Comparison of ENCODE assay signal across 10 mouse cellular contexts in the genomic region with DNA sequence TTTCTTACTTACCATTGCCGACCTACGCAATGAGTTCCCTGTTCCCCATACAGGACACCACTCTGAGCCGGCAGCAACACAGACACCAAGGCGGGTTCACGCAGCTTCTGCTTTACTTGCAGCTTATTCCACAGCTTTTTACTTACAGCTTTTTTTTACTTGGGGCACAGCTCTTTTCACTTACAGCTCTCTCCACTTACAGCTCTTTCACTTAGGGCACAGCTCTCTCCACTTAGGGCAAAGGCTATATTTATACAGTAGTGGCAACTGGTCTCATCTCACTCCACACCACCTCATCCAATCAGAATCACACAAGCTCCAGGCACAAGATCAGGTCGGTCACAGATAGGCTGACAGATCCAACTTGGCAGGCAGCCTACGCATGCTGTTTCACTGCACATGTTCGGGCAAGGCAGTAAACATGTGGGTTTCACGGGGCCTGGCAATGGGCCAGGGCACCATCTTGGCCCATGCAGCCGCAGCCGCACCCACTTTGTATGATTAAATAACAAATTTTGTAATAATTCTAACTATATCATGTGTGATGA.
DNase-seq lines count a peak whose midpoint lies in the region; ATAC-seq and TF ChIP-seq lines count a peak whose summit lies in the region.
"Had no signal": no experiment of that assay in that cellular context is flagged by ENCODE, and none has a peak within 500 bp of the region (broad histone marks: within the 10 kb centered on the region; RNA-seq: fewer than 3 reads in every experiment).

No protein-coding gene starts in this region.

- H3K79me2 ChIP-seq in MEL (ENCODE audit: control insufficient read depth, insufficient read depth, low read length, poor library complexity), result peaks cover 5% of the 10 kb centered on the region

- H3K4me1 ChIP-seq in MEL (ENCODE audit: control insufficient read depth in 1 of 2, insufficient read depth in 2 of 2, low read length in 2 of 2), result peaks cover 11 to 18% of the 10 kb centered on the region in 2 experiments

- no peaks in the 10 kb centered on the region for H3K27me3 ChIP-seq in MEL (ENCODE audit: control insufficient read depth in 1 of 2, insufficient read depth in 2 of 2, low read length in 2 of 2)

- H3K9me3 ChIP-seq in MEL (replicated peaks; ENCODE audit: insufficient read depth, low read length), result no peaks in the 10 kb centered on the region

- peak overlapping the region; percentile 75 for H3K9ac ChIP-seq in MEL (ENCODE audit: control insufficient read depth, low read depth, low read length, poor library complexity, severe bottlenecking)
- H3K9ac ChIP-seq: hindbrain, embryonic 14.5 days had no signal

- H3K4me3 ChIP-seq in layer of hippocampus, adult 2 months, result no peak overlapping the region
- H3K4me3 ChIP-seq in MEL (ENCODE audit: control insufficient read depth in 1 of 2, insufficient read depth in 1 of 2, low read depth in 2 of 2, low read length in 2 of 2), result peak overlapping the region; percentile 75 to 79

- peaks cover 0 to 32% of the 10 kb centered on the region in 2 experiments; a peak in 2 of 4 replicates for H3K36me3 ChIP-seq in MEL (ENCODE audit: control insufficient read depth in 1 of 2, insufficient read depth in 2 of 2, low read length in 2 of 2)

- no peak overlapping the region for H3K27ac ChIP-seq in layer of hippocampus, adult 2 months
- peak overlapping the region; percentile 87 for H3K27ac ChIP-seq in MEL (ENCODE audit: control insufficient read depth, low read depth, low read length)
- H3K27ac ChIP-seq: hindbrain, embryonic 14.5 days; macrophage had no signal

- TF ChIP-seq EP300 in MEL (IDR thresholded peaks at IDR 0.05; ENCODE audit: low read depth in 1 of 2, low read length in 2 of 2), result peak in 1 of 2 experiments; percentile 55; a peak in 2 of 4 replicates

- TF ChIP-seq RAD21 in MEL (IDR thresholded peaks at IDR 0.05; ENCODE audit: low read depth, low read length), result no peak

- ATAC-seq in activated CD4-positive, CD25-positive, alpha-beta regulatory T cell, adult 4 months, result no peak

- DNase-seq in layer of hippocampus, adult 11-12 months (ENCODE audit: low spot score), result peak; percentile 51
- no peak for DNase-seq in layer of hippocampus, adult 2 months (ENCODE audit: low spot score in 2 of 2)
- peak; percentile 58 for DNase-seq in CD4-positive helper T cell, adult 2 months (ENCODE audit: low read depth, low spot score)
- peak; percentile 92 for DNase-seq in MEL (ENCODE audit: low read depth, low spot score)
- peak; percentile 17 to 26 for DNase-seq in layer of hippocampus, postnatal 14 days (ENCODE audit: low spot score in 2 of 2)
- DNase-seq in kidney, adult 18-20 months, result no peak
- DNase-seq: spleen, adult 18-20 months had no signal

- TF ChIP-seq POLR2A in MEL (IDR thresholded peaks at IDR 0.05; ENCODE audit: control insufficient read depth in 1 of 2, insufficient read depth in 1 of 2, low read depth in 1 of 2, low read length in 2 of 2, poor library complexity in 1 of 2), result peak; percentile 59 to 86; a peak in 3 of 4 replicates

- TF ChIP-seq CTCF in layer of hippocampus, adult 2 months (conservative IDR thresholded peaks at IDR 0.05), result no peak
- TF ChIP-seq CTCF in MEL (IDR thresholded peaks at IDR 0.05 in 2 of 3, conservative IDR thresholded peaks at IDR 0.05 in 1 of 3; ENCODE audit: control insufficient read depth in 1 of 3, insufficient read depth in 1 of 3, low read depth in 2 of 3, low read length in 3 of 3, poor library complexity in 1 of 3, severe bottlenecking in 1 of 3), result no peak

TF ChIP-seq in MEL, 35 proteins besides CTCF, POLR2A, EP300 and RAD21:
- TF ChIP-seq POLR2AphosphoS2 (IDR thresholded peaks at IDR 0.05; ENCODE audit: low read length), result peak; percentile 71; the same call in 1 of the 2 replicates
- 0 out of 2 replicates have a peak, but pooled peaks have one; percentile 20 for TF ChIP-seq CHD1 (IDR thresholded peaks at IDR 0.05; ENCODE audit: low read depth, low read length)
- TF ChIP-seq TAL1 (IDR thresholded peaks at IDR 0.05; ENCODE audit: low read length), result no peak
- peak; percentile 96 for TF ChIP-seq ZMIZ1 (IDR thresholded peaks at IDR 0.05; ENCODE audit: low read depth, low read length)
- no peak for TF ChIP-seq RCOR1 (IDR thresholded peaks at IDR 0.05; ENCODE audit: low read depth, low read length)
- TF ChIP-seq TCF12 (IDR thresholded peaks at IDR 0.05; ENCODE audit: low read depth, low read length), result peak; percentile 41; the same call in 1 of the 2 replicates
- no peak for TF ChIP-seq POLR2AphosphoS5 (IDR thresholded peaks at IDR 0.05; ENCODE audit: borderline replicate concordance, low read depth, low read length)
- TF ChIP-seq MAFK (IDR thresholded peaks at IDR 0.05; ENCODE audit: borderline replicate concordance, low read depth, low read length), result no peak
- TF ChIP-seq USF1 (IDR thresholded peaks at IDR 0.05; ENCODE audit: low read depth, low read length), result peak; percentile 42; the same call in 1 of the 2 replicates
- no peak for TF ChIP-seq MAZ (IDR thresholded peaks at IDR 0.05; ENCODE audit: low read depth, low read length)
- TF ChIP-seq MYB (IDR thresholded peaks at IDR 0.05; ENCODE audit: low read depth, low read length), result no peak
- TF ChIP-seq BHLHE40 (IDR thresholded peaks at IDR 0.05; ENCODE audit: borderline replicate concordance, low read depth, low read length), result peak; percentile 77; the same call in 1 of the 2 replicates
- no peak for TF ChIP-seq SMC3 (IDR thresholded peaks at IDR 0.05; ENCODE audit: low read depth, low read length)
- peak; percentile 89 for TF ChIP-seq ETS1 (IDR thresholded peaks at IDR 0.05; ENCODE audit: low read depth, low read length)
- TF ChIP-seq SIN3A (IDR thresholded peaks at IDR 0.05; ENCODE audit: low read length), result peak; percentile 96
- 0 out of 2 replicates have a peak, but pooled peaks have one; percentile 40 for TF ChIP-seq ZNF384 (IDR thresholded peaks at IDR 0.05; ENCODE audit: low read depth, low read length)
- peak; percentile 83 for TF ChIP-seq NELFE (IDR thresholded peaks at IDR 0.05; ENCODE audit: low read depth, low read length)
- peak; percentile 48; the same call in 1 of the 2 replicates for TF ChIP-seq NRF1 (IDR thresholded peaks at IDR 0.05; ENCODE audit: insufficient read depth, low read depth, low read length, poor library complexity, severe bottlenecking)
- TF ChIP-seq MAX (IDR thresholded peaks at IDR 0.05; ENCODE audit: low read length), result peak; percentile 95
- no peak for TF ChIP-seq GABPA (IDR thresholded peaks at IDR 0.05; ENCODE audit: low read depth, low read length)
- no peak for TF ChIP-seq MEF2A (IDR thresholded peaks at IDR 0.05; ENCODE audit: extremely low read depth, insufficient replicate concordance, low read depth, low read length, poor library complexity, severe bottlenecking)
- no peak for TF ChIP-seq CHD2 (IDR thresholded peaks at IDR 0.05; ENCODE audit: low read length)
- TF ChIP-seq UBTF (IDR thresholded peaks at IDR 0.05; ENCODE audit: borderline replicate concordance, insufficient read depth, low read depth, low read length), result no peak
- no peak for TF ChIP-seq KAT2A (conservative IDR thresholded peaks at IDR 0.05; ENCODE audit: low read depth, low read length)
- TF ChIP-seq ELF1 (IDR thresholded peaks at IDR 0.05; ENCODE audit: low read depth, low read length), result no peak
- TF ChIP-seq MXI1 (IDR thresholded peaks at IDR 0.05; ENCODE audit: low read depth, low read length), result peak; percentile 96
- no peak for TF ChIP-seq E2F4 (IDR thresholded peaks at IDR 0.05; ENCODE audit: borderline replicate concordance, low read depth, low read length)
- peak; percentile 96; the same call in 1 of the 2 replicates for TF ChIP-seq MYC (IDR thresholded peaks at IDR 0.05; ENCODE audit: low read depth, low read length)
- TF ChIP-seq JUND (IDR thresholded peaks at IDR 0.05; ENCODE audit: low read depth, low read length), result no peak
- TF ChIP-seq GATA1 (IDR thresholded peaks at IDR 0.05; ENCODE audit: low read depth, low read length), result peak; percentile 25; the same call in 1 of the 2 replicates
- no peak for TF ChIP-seq ZKSCAN1 (IDR thresholded peaks at IDR 0.05; ENCODE audit: low read depth, low read length)
- no peak for TF ChIP-seq ZC3H11A (IDR thresholded peaks at IDR 0.05; ENCODE audit: low read depth, low read length)
- peak; percentile 5; the same call in 1 of the 2 replicates for TF ChIP-seq HCFC1 (IDR thresholded peaks at IDR 0.05; ENCODE audit: low read depth, low read length)
- TF ChIP-seq USF2 (IDR thresholded peaks at IDR 0.05; ENCODE audit: borderline replicate concordance in 1 of 2, insufficient read depth in 1 of 2, low read depth in 1 of 2, low read length in 2 of 2), result no peak
- peak; percentile 98 for TF ChIP-seq TBP (IDR thresholded peaks at IDR 0.05; ENCODE audit: low read depth, low read length)

Comparison
In these comparisons a context has a peak if more than half of its experiments do, and no peak if none do; other contexts are left out.
1. DNase-seq: peak in layer of hippocampus, adult 11-12 months (single experiment), CD4-positive helper T cell, adult 2 months (single experiment), MEL (single experiment) and layer of hippocampus, postnatal 14 days (2 of 2); none in layer of hippocampus, adult 2 months (0 of 2) and kidney, adult 18-20 months (single experiment).